Mouse (Mus musculus) ES-E14 (cell line): Measurements from ENCODE around the gene Gm3250.

ENCODE experiments used
- CHD2 ChIP-seq: IDR thresholded peaks from 2 replicates; pipeline ENCODE4 v1.6.1; 2014; ENCODE audit warnings: mild to moderate bottlenecking, low read depth, low read length, inconsistent platforms
- MAFK ChIP-seq: IDR thresholded peaks from 2 replicates; pipeline ENCODE4 v1.6.1; 2014; ENCODE audit warnings: mild to moderate bottlenecking, low read depth, low read length, inconsistent platforms; ENCODE audit not compliant: insufficient read depth
- ZC3H11A ChIP-seq: IDR thresholded peaks from 2 replicates; pipeline ENCODE4 v1.6.1; 2012; ENCODE audit warnings: low read depth, mild to moderate bottlenecking, inconsistent platforms, low read length, borderline replicate concordance

GRCm38 (mm10) chr10:77753448-77753847 is 28.9 kb downstream of the Gm3250 start:
- no peak for TF ChIP-seq CHD2
- TF ChIP-seq MAFK: no peak
- TF ChIP-seq ZC3H11A: no peak
